Mouse (Mus musculus) skeletal muscle tissue, adult 2 months (tissue): ENCODE results near the gene Cdh13.
"Not testable (repeated sequence)": the region's sequence is repeated elsewhere in the genome, so short reads cannot be mapped to it uniquely, and the experiment has no call there.

Source experiments
- DNase-seq: peaks from one replicate; pipeline ENCODE4 v3.0.0-alpha.2; 2012; ENCODE audit warnings: low read depth, low spot score

The Cdh13 gene

GRCm38 (mm10) chr8:119345029-119345682, 1061.6 kb downstream of the Cdh13 start:
- no peak for DNase-seq

DNA sequence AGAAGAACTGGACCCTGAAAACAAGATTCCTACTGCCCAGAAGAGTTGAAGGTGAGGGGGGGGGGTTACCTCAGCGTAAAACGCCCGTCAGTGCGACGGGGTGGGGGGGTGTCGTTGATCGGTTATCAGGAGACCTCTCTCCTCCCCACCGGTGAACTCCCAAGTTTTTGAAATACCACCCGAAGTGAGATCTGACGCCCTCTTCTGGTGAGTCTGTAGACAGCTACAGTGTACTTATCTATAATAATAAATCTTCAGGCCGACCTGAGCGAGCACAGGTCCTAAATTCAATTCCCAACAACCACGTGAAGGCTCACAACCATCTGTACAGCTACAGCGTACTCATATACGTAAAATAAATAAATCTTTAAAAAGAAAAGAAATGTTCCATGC, 1062.1 kb downstream of the Cdh13 start:
- no peak for DNase-seq

DNA sequence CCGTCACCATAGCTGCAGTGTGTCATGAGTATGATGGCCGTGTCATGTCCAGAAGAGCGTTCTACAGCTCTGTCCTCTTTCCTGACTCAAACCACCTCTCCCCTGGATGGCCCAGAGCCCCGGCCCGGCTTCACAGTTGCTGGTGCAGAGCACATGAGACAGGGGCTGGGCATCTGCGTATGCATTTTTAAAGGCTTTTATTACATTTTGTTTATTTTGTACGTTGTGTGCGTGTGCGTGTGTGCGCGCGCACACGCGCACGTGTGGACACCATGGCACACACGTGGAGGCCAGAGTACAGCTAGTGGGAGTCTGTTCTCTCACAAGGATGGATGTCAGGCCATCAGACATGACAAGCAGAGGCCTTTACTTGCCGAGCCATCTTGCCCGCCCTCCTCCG, 1068.1 kb downstream of the Cdh13 start:
- no peak for DNase-seq

DNA sequence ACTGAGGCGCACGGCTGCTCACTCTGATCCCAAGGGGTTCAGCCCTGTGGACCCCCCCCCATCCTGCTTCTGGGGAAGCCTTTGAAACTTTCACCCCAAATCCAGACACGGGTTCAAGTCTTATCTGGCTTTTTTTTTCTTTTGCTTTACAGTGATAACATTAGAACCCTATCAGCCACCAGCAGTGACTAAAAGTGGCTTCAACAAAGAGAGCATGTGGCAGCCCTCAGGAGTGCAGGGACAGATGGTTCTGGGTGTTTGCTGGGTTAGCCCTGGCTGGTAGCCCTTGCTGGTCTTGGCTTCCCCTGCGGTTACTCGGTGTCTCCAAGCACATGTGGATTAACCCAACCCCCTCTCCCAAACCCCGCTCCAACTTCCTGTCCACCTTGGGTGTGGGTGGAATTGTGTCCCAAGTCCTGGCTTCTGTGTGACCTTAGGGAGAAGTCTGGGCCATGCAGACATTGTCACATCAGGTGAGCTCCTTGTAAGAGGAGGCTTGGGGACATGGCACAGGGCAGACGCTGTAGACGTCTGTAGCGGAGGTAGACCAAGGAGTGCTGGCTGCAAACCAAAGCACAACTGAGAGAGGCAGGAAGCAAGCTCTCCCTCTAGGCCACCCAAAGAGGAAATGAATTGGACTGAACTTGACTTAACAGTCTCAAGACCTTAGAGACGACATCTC, 1069.6 kb downstream of the Cdh13 start:
- no peak for DNase-seq

DNA sequence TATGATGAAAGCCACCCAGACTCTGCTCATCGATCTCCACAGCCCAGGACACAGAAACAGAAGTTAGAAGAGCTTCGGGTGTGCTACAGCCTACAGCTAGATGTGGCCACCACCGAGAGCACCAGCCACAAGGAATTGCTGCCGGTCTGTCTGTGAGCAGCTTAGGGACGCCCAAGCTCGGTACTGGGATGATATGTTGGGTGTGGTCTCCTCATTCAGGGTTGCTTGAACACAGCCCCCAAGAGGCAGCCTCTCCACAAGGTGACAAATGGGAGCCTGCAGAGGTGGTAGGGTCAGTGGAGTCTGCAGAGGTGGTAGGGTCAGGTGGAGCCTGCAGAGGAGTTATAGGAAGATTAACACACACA, 1070.1 kb downstream of the Cdh13 start:
- DNase-seq, result no peak

DNA sequence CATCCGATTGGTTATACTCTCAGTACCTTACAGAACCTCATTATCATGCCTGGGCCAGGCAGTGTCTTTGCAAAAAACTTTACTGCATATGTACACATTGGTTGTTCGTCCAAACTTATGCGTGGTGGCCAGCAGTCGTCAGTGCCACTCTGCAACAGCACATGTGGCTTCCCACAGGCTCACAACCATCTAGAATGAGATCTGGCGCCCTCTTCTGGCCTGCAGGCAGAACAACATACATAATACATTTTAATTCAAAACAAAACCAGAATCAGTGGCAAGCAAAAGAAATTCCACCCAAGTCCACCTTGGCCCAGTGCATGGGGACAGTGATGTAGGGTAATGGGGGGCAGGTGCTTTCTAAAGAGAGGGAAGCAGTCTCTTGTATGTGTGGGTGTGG, 1073.1 kb downstream of the Cdh13 start:
- DNase-seq, result not testable (repeated sequence)

DNA sequence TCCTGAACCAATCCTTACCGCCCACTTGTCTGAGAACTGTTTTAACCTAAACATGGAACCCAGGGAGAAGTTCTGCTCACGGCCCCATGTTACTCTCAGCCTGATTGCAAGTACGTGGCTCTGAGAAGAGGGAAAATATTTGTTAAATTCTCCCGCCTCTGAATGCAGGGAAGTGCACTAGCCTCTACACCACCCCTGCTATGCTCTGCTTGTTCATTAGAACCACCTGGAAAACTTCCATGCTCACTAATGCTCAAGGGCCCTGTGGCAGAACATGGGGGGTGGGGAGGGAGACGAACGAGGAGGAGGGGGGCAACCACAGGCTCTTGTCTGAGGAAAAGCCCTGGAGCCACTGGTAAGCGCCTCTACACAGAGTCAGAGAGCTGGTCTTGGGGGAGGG, 1074.6 kb downstream of the Cdh13 start:
- DNase-seq, result no peak

GRCm38 (mm10) chr8:119358836-119359235, 1075.3 kb downstream of the Cdh13 start:
- no peak for DNase-seq

DNA sequence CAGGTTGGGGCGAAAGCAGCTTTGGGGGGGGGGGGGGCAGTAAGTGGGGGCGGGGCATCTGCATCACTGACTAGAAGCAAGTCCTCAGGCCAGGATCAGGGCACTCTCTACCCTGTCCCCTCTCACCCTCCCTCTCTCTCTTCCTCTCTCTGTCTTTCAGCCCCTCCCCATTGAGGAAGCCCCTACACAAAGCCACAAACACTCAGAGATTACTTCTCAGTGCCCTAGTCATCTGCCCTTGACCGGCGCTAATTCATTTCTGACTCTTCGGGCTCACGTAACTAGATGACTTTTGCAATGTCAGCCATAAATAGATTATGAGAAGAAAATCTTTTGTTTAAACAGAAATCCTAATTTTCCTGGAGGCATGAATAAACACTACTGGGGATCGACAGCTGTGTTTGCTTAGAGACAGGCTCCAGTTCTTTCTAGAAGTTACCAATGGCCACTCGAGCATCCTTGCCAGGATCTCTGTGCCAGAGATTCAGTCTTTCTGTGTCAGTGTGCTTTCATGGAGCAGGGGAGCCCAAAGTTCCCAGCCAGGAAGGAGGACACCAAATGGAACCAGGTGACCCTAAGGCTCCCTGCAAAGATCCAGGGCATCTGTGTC, 1077.3 kb downstream of the Cdh13 start:
- DNase-seq, result no peak
